Mouse (Mus musculus) stomach, postnatal 0 days (tissue): Measurements from ENCODE around the gene Kif3a. TPM values are rescaled to one million over a fixed set of nuclear protein-coding genes. Genes with fewer than 3 reads are reported as not detected.

ENCODE experiments used
- ATAC-seq: fragments of 200-750 bp; cut with Nextera tagmentation; 2 replicates; pipeline ENCODE4 v1.8.0; 2017; ENCODE audit not compliant: low FRiP score, low TSS enrichment
- DNase-seq: peaks from one replicate; pipeline ENCODE4 v3.0.0-alpha.2; 2016; ENCODE audit warnings: low spot score
- H3K27ac ChIP-seq: fragments of 300-500 bp; sonication (generic); replicated peaks from 2 replicates; pipeline ENCODE4 v1.5.1; 2014; ENCODE audit warnings: mild to moderate bottlenecking, control low read depth
- H3K27me3 ChIP-seq: fragments of 300-500 bp; sonication (generic); 2 replicates; pipeline ENCODE4 v1.6.1; 2014; ENCODE audit warnings: low read length; ENCODE audit not compliant: control insufficient read depth, insufficient read depth
- H3K36me3 ChIP-seq: fragments of 300-500 bp; sonication (generic); 2 replicates; pipeline ENCODE4 v1.6.1; 2014; ENCODE audit warnings: low read length, mixed read lengths; ENCODE audit not compliant: control insufficient read depth, insufficient read depth
- H3K4me1 ChIP-seq: fragments of 300-500 bp; sonication (generic); replicated peaks from 2 replicates; pipeline ENCODE4 v1.6.1; 2014; ENCODE audit warnings: antibody characterized with exemption; ENCODE audit not compliant: control insufficient read depth, insufficient read depth
- H3K4me2 ChIP-seq: fragments of 300-500 bp; sonication (generic); replicated peaks from 2 replicates; pipeline ENCODE4 v1.6.1; 2014; ENCODE audit warnings: low read depth, mild to moderate bottlenecking, control low read depth, moderate library complexity
- H3K4me3 ChIP-seq: fragments of 300-500 bp; sonication (generic); 2 replicates; pipeline ENCODE4 v1.5.1; 2014; ENCODE audit warnings: low read depth, low read length, control low read depth
- H3K9ac ChIP-seq: fragments of 300-500 bp; sonication (generic); 2 replicates; pipeline ENCODE4 v1.6.1; 2014; ENCODE audit warnings: mild to moderate bottlenecking, low read length, control low read depth, mixed read lengths
- H3K9me3 ChIP-seq: fragments of 300-500 bp; sonication (generic); 2 replicates; pipeline ENCODE4 v1.6.1; 2016; ENCODE audit warnings: low read length; ENCODE audit not compliant: control insufficient read depth
- CTCF ChIP-seq: IDR thresholded peaks from 2 replicates; pipeline ENCODE4 v1.5.1; 2016; ENCODE audit warnings: antibody characterized with exemption, low read depth, mild to moderate bottlenecking, moderate library complexity
- EP300 ChIP-seq: optimal IDR thresholded peaks from 2 replicates; pipeline ENCODE3; 2016; ENCODE audit warnings: antibody characterized with exemption
- WGBS: fragments of 180-500 bp; shearing (Covaris S2); extraction: QIAGEN DNeasy Blood & Tissue Kit; methylation state at CpG from one replicate; pipeline ENCODE4 v1.1.7; 2014; 5-methylcytosine and 5-hydroxymethylcytosine counted together
- polyA plus RNA-seq: library from polyadenylated mRNA; unstranded; fragments of >200 nt; fragmentation: Nextera tagmentation; extraction: Ambion mirVana; gene quantifications from 2 replicates; pipeline ENCODE4 v1.2.1, GENCODE M21; 2015

Gene Kif3a
- polyA plus RNA-seq, 1 experiment from 2014 or later: 25.3 TPM

DNA sequence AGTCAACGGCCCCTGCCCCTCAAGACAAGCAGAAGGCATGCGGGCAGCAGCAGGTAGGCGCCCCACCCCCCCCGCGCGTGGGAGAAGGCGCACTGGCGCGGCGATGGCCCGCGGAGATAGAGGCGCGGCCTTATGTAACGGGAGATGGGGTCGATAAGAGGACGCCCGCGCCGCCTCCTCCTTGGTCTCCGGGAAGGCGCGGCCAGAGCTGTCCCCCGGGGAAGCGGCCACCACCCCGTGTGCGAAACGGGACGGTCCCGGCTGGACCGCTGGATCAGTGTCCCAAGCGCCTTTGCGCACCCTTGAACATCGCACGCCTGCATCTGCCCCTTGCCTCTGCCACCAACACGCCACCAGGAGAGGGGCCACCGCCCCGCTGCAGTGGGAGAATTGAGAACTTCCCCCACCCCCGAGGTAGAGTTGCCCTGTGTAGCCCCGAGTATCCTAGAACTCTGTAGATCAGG, 69.0 kb downstream of the Kif3a start:
- peak; percentile 49; the same call in 1 of the 2 replicates for ATAC-seq
- WGBS: 3% methylated on average over 35 of the region's 40 CpGs

DNA sequence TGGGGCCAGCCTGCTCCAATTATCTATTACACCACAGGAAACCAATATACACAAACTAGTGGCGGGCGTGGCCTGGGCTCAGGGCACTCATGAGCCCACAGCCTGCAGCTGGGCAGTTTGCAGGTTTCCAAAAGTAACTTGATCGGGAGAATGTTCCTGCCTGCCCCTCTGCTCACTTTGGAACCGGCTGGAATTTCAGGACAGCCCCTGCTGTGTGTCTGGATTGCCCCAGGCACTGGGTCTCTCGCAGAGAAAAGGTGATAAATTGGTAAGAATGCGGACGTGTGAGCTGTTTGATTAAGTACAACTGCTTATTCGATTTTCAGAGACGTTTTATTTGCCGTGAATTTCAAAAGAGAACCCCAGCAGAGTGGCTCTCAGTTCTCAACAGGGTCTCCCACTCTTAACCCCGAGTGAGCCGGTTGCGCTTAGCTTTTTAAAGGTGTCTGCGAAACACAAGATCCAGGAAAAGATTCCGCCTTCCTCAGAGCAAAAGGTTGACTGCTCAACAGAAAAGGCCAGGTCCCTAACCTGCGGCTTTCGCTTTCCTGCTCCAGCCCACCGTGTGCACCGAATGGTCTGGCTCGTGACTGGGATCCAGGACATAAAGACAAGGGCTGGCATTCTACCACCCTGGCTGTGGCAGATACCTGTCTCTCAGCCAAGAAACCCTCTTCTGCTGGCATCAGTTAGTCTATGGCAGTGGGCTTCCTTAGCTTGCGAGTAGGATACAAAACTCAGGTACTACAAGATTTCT, 70.0 kb downstream of the Kif3a start:
- no peak for DNase-seq
- no peak overlapping the region for H3K27ac ChIP-seq
- no peak overlapping the region for H3K4me3 ChIP-seq
- no peak for ATAC-seq
- H3K4me2 ChIP-seq: no peak overlapping the region
- H3K9ac ChIP-seq: no peak overlapping the region
- no peaks in the 10 kb centered on the region for H3K4me1 ChIP-seq
- H3K9me3 ChIP-seq: no peaks in the 10 kb centered on the region
- TF ChIP-seq EP300: no peak
- no peak for TF ChIP-seq CTCF
- no peaks in the 10 kb centered on the region for H3K36me3 ChIP-seq
- 24% methylated on average over 21 of the region's 21 CpGs for WGBS
- H3K27me3 ChIP-seq: no peaks in the 10 kb centered on the region

More for the DNA sequence above, 69.0 kb downstream of the Kif3a start:
- Histone ChIP-seq H3K4me3 (peak overlapping the region; percentile 32), H3K4me2 (peak overlapping the region; percentile 58), H3K9ac (0 out of 2 replicates have a peak overlapping the region, but pooled peaks have one; percentile 18), H3K27me3 (no peaks in the 10 kb centered on the region), H3K27ac (no peak overlapping the region), H3K9me3 (no peaks in the 10 kb centered on the region), H3K36me3 (no peaks in the 10 kb centered on the region), H3K4me1 (no peaks in the 10 kb centered on the region)
- TF ChIP-seq CTCF (no peak), EP300 (no peak)
- DNase-seq: peak; percentile 20

DNA sequence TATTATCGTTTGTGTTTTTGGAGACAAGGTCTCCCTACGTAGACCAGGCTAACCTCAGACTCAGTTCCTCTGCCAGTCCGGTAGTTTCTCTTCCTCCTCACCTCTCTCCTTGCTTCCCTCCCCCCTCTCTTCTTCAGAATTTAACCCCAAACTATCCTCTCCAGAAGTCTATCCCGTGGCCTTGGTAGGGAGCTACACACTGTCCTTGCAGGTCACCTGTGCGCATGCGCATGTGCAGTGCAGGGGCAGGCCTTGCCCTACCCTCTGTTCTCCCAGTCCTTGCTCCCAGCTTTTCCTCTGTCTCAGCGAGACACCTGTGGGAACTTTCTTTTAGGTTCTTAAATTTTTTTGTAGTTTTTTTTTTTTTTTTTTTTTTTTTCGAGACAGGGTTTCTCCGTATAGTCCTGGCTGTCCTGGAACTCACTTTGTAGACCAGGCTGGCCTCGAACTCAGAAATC, 70.7 kb downstream of the Kif3a start:
- Histone ChIP-seq H3K9me3 (no peaks in the 10 kb centered on the region), H3K9ac (no peak overlapping the region), H3K27ac (no peak overlapping the region), H3K27me3 (no peaks in the 10 kb centered on the region), H3K36me3 (no peaks in the 10 kb centered on the region), H3K4me3 (no peak overlapping the region), H3K4me1 (no peaks in the 10 kb centered on the region), H3K4me2 (no peak overlapping the region)
- TF ChIP-seq EP300 (no peak), CTCF (no peak)
- 83% methylated on average over 10 of the region's 10 CpGs for WGBS
- ATAC-seq (no peak), DNase-seq (no peak)

DNA sequence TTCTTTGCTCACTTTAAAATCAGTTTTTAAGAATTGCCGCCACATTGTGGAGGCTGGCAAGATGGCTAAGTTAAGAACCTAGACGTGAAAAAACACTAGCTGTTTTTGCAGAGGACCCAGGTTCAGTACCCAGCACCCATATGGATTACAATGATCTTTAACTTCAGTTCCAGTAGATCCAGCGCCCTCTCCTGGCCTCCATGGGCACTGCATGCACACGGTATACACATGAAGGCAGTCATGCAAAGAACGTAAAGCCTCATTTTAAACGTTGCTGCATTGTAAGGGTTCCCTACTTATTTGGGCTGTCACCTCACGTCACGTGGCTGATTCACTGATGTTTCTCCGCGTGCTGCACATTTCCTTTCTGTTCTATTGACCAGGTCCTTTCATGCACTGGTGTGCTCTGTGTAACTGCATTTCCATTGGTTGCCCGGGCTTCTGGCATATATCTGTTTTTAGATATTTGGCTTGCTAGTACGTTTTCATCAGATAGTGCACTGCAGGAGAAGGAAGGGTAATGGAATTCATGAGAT, 75.6 kb downstream of the Kif3a start:
- no peaks in the 10 kb centered on the region for H3K36me3 ChIP-seq
- H3K9me3 ChIP-seq: no peaks in the 10 kb centered on the region
- DNase-seq: no peak
- H3K4me2 ChIP-seq: no peak overlapping the region
- no peak for TF ChIP-seq EP300
- TF ChIP-seq CTCF: peak; percentile 49
- no peak overlapping the region for H3K27ac ChIP-seq
- no peak for ATAC-seq
- H3K4me3 ChIP-seq: no peak overlapping the region
- no peak overlapping the region for H3K9ac ChIP-seq
- 71% methylated on average over 12 of the region's 12 CpGs for WGBS
- H3K4me1 ChIP-seq: no peaks in the 10 kb centered on the region
- no peaks in the 10 kb centered on the region for H3K27me3 ChIP-seq

DNA sequence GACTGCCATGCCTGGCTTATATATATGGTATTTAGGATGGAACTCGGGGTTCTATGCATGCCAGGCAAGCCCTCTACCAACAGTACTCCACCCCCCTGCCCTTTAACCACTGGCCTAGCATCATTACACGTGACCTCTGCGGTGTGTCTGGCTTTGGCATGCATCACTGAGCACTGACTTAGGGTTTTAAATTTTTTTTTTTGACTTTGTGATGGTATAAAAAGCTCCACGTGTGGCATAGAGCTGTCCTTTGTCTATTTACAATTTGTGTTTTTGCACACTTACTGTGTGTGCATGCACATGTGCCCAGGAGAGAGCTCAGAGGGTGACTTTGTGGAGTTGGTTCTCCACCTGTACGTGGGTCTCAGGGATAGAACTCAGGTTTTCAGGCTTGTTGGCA, 76.8 kb downstream of the Kif3a start:
- Histone ChIP-seq H3K4me2 (no peak overlapping the region), H3K27me3 (no peaks in the 10 kb centered on the region), H3K9ac (no peak overlapping the region), H3K4me1 (no peaks in the 10 kb centered on the region), H3K36me3 (no peaks in the 10 kb centered on the region), H3K4me3 (no peak overlapping the region), H3K27ac (no peak overlapping the region), H3K9me3 (no peaks in the 10 kb centered on the region)
- TF ChIP-seq EP300 (no peak), CTCF (no peak)
- 71% methylated on average over 5 of the region's 5 CpGs for WGBS
- DNase-seq: no peak
- no peak for ATAC-seq

DNA sequence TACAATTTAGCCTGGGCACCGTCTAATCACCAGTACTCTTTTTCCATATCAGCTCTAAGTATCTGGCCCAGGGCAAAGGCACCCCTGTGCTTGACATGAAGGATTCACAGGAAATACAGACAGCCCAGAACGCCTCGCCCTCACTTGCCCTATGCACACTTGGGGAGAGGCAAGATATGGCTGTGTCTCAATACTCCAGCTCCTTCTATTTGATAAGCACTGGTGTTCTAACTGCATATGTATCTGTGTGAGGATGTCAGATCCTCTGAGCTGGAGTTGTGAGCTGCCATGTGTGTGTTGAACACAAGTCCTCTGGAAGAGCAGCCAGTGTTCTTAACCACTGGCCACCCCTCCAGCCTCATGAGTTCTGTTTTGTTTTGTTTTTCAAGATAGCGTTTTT, 84.3 kb downstream of the Kif3a start:
- H3K9me3 ChIP-seq: no peaks in the 10 kb centered on the region
- no peak overlapping the region for H3K4me3 ChIP-seq
- no peak for ATAC-seq
- no peak overlapping the region for H3K4me2 ChIP-seq
- H3K36me3 ChIP-seq: peaks cover 12% of the 10 kb centered on the region
- WGBS: 84% methylated on average over 4 of the region's 4 CpGs
- DNase-seq: no peak
- H3K4me1 ChIP-seq: no peaks in the 10 kb centered on the region
- TF ChIP-seq CTCF: no peak
- TF ChIP-seq EP300: no peak
- no peak overlapping the region for H3K9ac ChIP-seq
- no peaks in the 10 kb centered on the region for H3K27me3 ChIP-seq
- no peak overlapping the region for H3K27ac ChIP-seq

Other genes with a start within 250 kb of the Kif3a start
- gene Zcchc10, start 242.7 kb upstream of the Kif3a start, polyA plus RNA-seq: 11.6 and 12.4 TPM in 2 replicates
- gene Aff4, start 216.5 kb upstream of the Kif3a start, polyA plus RNA-seq: 18.5 and 28.5 TPM in 2 replicates
- gene Leap2, start 144.2 kb upstream of the Kif3a start, polyA plus RNA-seq: 0.19 and 0.75 TPM in 2 replicates
- 903 and 973 TPM in 2 replicates for gene Uqcrq, start 136.5 kb upstream of the Kif3a start, polyA plus RNA-seq
- gene Gdf9, start 136.4 kb upstream of the Kif3a start, polyA plus RNA-seq: 0.78 and 0.88 TPM in 2 replicates
- 0.08 and 0.13 TPM in 2 replicates for gene Gm10447, start 110.3 kb upstream of the Kif3a start, polyA plus RNA-seq
- 1.3 and 1.7 TPM in 2 replicates for gene Shroom1, start 110.2 kb upstream of the Kif3a start, polyA plus RNA-seq
- not detected in 2 replicates for gene Gm9837, start 96.9 kb upstream of the Kif3a start, polyA plus RNA-seq
- 0.11 TPM in 1 of 2 replicates, not detected in the other for gene Gm9945, start 87.2 kb upstream of the Kif3a start, polyA plus RNA-seq
- gene Sowaha, start 87.1 kb upstream of the Kif3a start, polyA plus RNA-seq: 0.91 and 1.1 TPM in 2 replicates
- 21.2 and 21.5 TPM in 2 replicates for gene Sept8, start 48.1 kb upstream of the Kif3a start, polyA plus RNA-seq
- gene Il4, start 51.3 kb downstream of the Kif3a start, polyA plus RNA-seq: 0.27 and 0.45 TPM in 2 replicates
- not detected in 2 replicates for gene Il13, start 67.3 kb downstream of the Kif3a start, polyA plus RNA-seq
- 12.4 and 15.7 TPM in 2 replicates for gene Rad50, start 139.9 kb downstream of the Kif3a start, polyA plus RNA-seq
- not detected in 2 replicates for gene Il5, start 153.4 kb downstream of the Kif3a start, polyA plus RNA-seq
- 18.7 and 25.7 TPM in 2 replicates for gene Irf1, start 202.6 kb downstream of the Kif3a start, polyA plus RNA-seq
- 0.17 TPM in 1 of 2 replicates, not detected in the other for gene Gm17334, start 205.8 kb downstream of the Kif3a start, polyA plus RNA-seq